Mouse (Mus musculus) forebrain, embryonic 16.5 days (tissue): ENCODE measurements at regions not wholly inside any gene's neighbourhood (a gene's known extent, or its start where the extent isn't known, plus 50 kb on each side); places are given as distances from the start of the nearest gene placed in this dataset.

Experiments used
- ATAC-seq: fragments of 200-750 bp; cut with Nextera tagmentation; 2 replicates; pipeline ENCODE4 v1.8.0; 2017; ENCODE audit warnings: mild to moderate bottlenecking, moderate library complexity
- H3K27ac ChIP-seq: fragments of 300-500 bp; sonication (generic); 2 replicates; pipeline ENCODE4 v1.5.1; 2014; ENCODE audit warnings: low read length, control low read depth
- H3K27me3 ChIP-seq: fragments of 300-500 bp; sonication (generic); replicated peaks from 2 replicates; pipeline ENCODE4 v1.6.1; 2014; ENCODE audit warnings: low read length; ENCODE audit not compliant: control insufficient read depth, insufficient read depth
- H3K36me3 ChIP-seq: fragments of 300-500 bp; sonication (generic); 2 replicates; pipeline ENCODE4 v1.6.1; 2014; ENCODE audit not compliant: control insufficient read depth, insufficient read depth
- H3K4me1 ChIP-seq: fragments of 300-500 bp; sonication (generic); replicated peaks from 2 replicates; pipeline ENCODE4 v1.6.1; 2014; ENCODE audit warnings: low read length; ENCODE audit not compliant: control insufficient read depth, insufficient read depth
- H3K4me2 ChIP-seq: fragments of 300-500 bp; sonication (generic); 2 replicates; pipeline ENCODE4 v1.6.1; 2014; ENCODE audit warnings: mild to moderate bottlenecking, low read length, control low read depth
- H3K4me3 ChIP-seq: fragments of 300-500 bp; sonication (generic); replicated peaks from 2 replicates; pipeline ENCODE4 v1.5.1; 2014; ENCODE audit warnings: mild to moderate bottlenecking, low read length, control low read depth
- H3K9ac ChIP-seq: fragments of 300-500 bp; sonication (generic); replicated peaks from 2 replicates; pipeline ENCODE4 v1.6.1; 2014; ENCODE audit warnings: low read depth, low read length, control low read depth
- H3K9me3 ChIP-seq: fragments of 300-500 bp; sonication (generic); 2 replicates; pipeline ENCODE4 v1.6.1; 2016; ENCODE audit warnings: low read length; ENCODE audit not compliant: control insufficient read depth
- WGBS: fragments of 180-500 bp; shearing (Covaris S2); extraction: QIAGEN DNeasy Blood & Tissue Kit; methylation state at CpG from one replicate; pipeline ENCODE4 v1.1.7; 2014; 5-methylcytosine and 5-hydroxymethylcytosine counted together

DNA sequence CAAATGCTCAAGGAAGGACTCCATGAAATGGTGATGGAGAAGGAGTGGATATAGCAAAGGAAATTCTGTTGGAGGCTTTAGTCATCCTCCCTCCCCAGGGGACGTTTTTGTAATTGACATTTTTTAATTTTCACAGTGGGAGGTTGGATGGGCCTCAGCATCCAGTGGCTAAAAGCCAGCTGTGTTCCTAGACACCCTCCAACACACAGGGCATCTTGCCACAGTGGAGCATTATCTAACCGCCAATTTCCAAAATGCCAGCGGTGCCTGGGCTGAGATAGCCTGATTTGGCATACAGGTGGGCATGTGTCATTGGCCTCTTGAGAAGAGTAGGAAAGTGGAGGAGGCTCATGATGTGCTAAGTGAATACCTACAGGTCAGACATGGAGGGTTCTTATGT, 401.2 kb upstream of the Got2 start:
- Histone ChIP-seq H3K4me1 (peaks cover 4% of the 10 kb centered on the region; the same call in 1 of the 2 replicates), H3K36me3 (no peaks in the 10 kb centered on the region), H3K4me2 (no peak overlapping the region), H3K9ac (no peak overlapping the region), H3K27me3 (no peaks in the 10 kb centered on the region), H3K9me3 (no peaks in the 10 kb centered on the region), H3K27ac (no peak overlapping the region), H3K4me3 (no peak overlapping the region)
- WGBS: 56% methylated on average over 3 of the region's 3 CpGs
- ATAC-seq: no peak

- peak; percentile 66; the same call in 1 of the 2 replicates for ATAC-seq
- no peak overlapping the region for H3K4me3 ChIP-seq
- H3K9me3 ChIP-seq: no peaks in the 10 kb centered on the region
- H3K36me3 ChIP-seq: no peaks in the 10 kb centered on the region
- 15% methylated on average over 3 of the region's 3 CpGs for WGBS
- no peak overlapping the region for H3K27ac ChIP-seq
- peaks cover 4% of the 10 kb centered on the region; the same call in 1 of the 2 replicates for H3K4me1 ChIP-seq
- no peaks in the 10 kb centered on the region for H3K27me3 ChIP-seq
- no peak overlapping the region for H3K4me2 ChIP-seq
- no peak overlapping the region for H3K9ac ChIP-seq
Observed at GRCm38 (mm10) chr8:96288525-96288924, 400.2 kb upstream of the Got2 start.

DNA sequence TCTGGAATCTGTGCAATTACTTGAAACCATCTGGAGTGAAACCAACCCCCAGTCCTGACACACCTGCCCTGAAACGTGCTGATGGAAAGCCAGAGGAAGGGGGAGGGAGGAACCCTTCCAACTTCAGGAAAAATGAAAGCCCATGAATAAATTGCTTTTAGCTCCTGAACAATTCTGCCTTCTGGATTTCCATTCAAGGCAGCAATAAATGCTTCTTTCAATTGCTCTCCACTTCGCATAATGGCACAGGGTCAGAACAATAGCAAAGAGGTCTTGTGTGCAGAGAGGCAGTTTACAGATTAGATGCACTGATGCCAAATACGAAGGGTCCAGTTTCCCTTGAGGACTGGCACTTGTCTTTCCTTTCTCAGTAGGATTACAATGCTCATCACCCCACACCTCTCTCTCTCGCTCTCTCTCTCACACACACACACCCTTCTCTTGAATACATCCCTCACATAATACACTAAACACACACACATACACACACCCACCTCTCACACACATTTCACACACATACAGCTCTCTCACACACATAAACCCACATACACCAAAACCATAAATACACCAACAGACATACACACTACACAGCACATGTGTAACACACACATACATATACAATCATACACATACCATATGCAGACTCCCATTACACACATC, 389.3 kb upstream of the Got2 start:
- Histone ChIP-seq H3K4me2 (no peak overlapping the region), H3K4me3 (no peak overlapping the region), H3K36me3 (no peaks in the 10 kb centered on the region), H3K27me3 (no peaks in the 10 kb centered on the region), H3K9ac (no peak overlapping the region), H3K9me3 (no peaks in the 10 kb centered on the region), H3K4me1 (peaks cover 10% of the 10 kb centered on the region), H3K27ac (no peak overlapping the region)
- WGBS: 5% methylated on average over 4 of the region's 4 CpGs
- ATAC-seq: peak; percentile 74

DNA sequence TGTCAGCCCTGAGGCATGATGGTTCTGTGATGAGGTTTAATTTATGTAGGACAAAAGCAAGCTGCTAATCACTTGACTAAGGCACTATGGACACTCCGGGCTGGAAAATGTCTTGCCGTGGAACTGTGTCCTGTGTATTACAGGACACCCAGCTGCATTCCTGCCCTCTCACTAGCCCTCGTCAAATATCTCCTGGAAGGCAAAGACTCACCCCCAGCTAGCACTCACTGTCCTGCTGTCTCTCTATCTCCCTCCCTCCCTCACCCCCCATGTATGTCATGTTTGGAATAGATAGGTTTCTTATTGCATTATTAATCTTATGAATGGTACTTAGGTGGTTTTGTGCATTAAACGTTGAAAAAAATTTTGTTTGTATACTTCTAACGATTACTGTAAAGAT, 388.7 kb upstream of the Got2 start:
- H3K4me2 ChIP-seq: no peak overlapping the region
- H3K36me3 ChIP-seq: no peaks in the 10 kb centered on the region
- no peaks in the 10 kb centered on the region for H3K9me3 ChIP-seq
- H3K27ac ChIP-seq: 0 out of 2 replicates have a peak overlapping the region, but pooled peaks have one; percentile 42
- H3K4me3 ChIP-seq: no peak overlapping the region
- H3K4me1 ChIP-seq: peaks cover 10% of the 10 kb centered on the region
- H3K9ac ChIP-seq: no peak overlapping the region
- ATAC-seq: peak; percentile 29; the same call in 1 of the 2 replicates
- H3K27me3 ChIP-seq: no peaks in the 10 kb centered on the region
- WGBS: 21% methylated on average over 5 of the region's 5 CpGs

- H3K4me1 ChIP-seq: peaks cover 8% of the 10 kb centered on the region
- H3K9me3 ChIP-seq: no peaks in the 10 kb centered on the region
- peak overlapping the region; percentile 53 for H3K27ac ChIP-seq
- peak; percentile 88 for ATAC-seq
- no peak overlapping the region for H3K4me3 ChIP-seq
- H3K27me3 ChIP-seq: no peaks in the 10 kb centered on the region
- H3K4me2 ChIP-seq: peak overlapping the region; percentile 16
- H3K36me3 ChIP-seq: no peaks in the 10 kb centered on the region
- 36% methylated on average over 5 of the region's 5 CpGs for WGBS
- 0 out of 2 replicates have a peak overlapping the region, but pooled peaks have one; percentile 35 for H3K9ac ChIP-seq
Observed at GRCm38 (mm10) chr8:96256294-96256693, 367.9 kb upstream of the Got2 start.

- Histone ChIP-seq H3K36me3 (no peaks in the 10 kb centered on the region), H3K4me1 (peaks cover 8% of the 10 kb centered on the region), H3K27me3 (no peaks in the 10 kb centered on the region), H3K9me3 (no peaks in the 10 kb centered on the region), H3K4me3 (no peak overlapping the region), H3K4me2 (peak overlapping the region; percentile 26; the same call in 1 of the 2 replicates), H3K9ac (no peak overlapping the region), H3K27ac (peak overlapping the region; percentile 53)
- 18% methylated on average over 5 of the region's 5 CpGs for WGBS
- peak; percentile 71 for ATAC-seq
Observed at GRCm38 (mm10) chr8:96255811-96256210, 367.5 kb upstream of the Got2 start.

- Histone ChIP-seq H3K4me1 (no peaks in the 10 kb centered on the region; the same call in 1 of the 2 replicates), H3K9me3 (no peaks in the 10 kb centered on the region), H3K4me2 (no peak overlapping the region), H3K27ac (no peak overlapping the region), H3K9ac (no peak overlapping the region), H3K27me3 (no peaks in the 10 kb centered on the region), H3K4me3 (no peak overlapping the region), H3K36me3 (no peaks in the 10 kb centered on the region)
- peak; percentile 52; the same call in 1 of the 2 replicates for ATAC-seq
- WGBS: 46% methylated on average over 7 of the region's 7 CpGs
Observed at GRCm38 (mm10) chr8:96246017-96246416, 357.7 kb upstream of the Got2 start.

- H3K27me3 ChIP-seq: no peaks in the 10 kb centered on the region
- no peak overlapping the region for H3K27ac ChIP-seq
- H3K4me2 ChIP-seq: no peak overlapping the region
- no peak overlapping the region for H3K4me3 ChIP-seq
- H3K9me3 ChIP-seq: no peaks in the 10 kb centered on the region
- H3K9ac ChIP-seq: no peak overlapping the region
- ATAC-seq: no peak
- WGBS: 18% methylated on average over 9 of the region's 9 CpGs
- no peaks in the 10 kb centered on the region for H3K36me3 ChIP-seq
- H3K4me1 ChIP-seq: no peaks in the 10 kb centered on the region; the same call in 1 of the 2 replicates
Observed at GRCm38 (mm10) chr8:96244549-96245152, 356.3 kb upstream of the Got2 start.

DNA sequence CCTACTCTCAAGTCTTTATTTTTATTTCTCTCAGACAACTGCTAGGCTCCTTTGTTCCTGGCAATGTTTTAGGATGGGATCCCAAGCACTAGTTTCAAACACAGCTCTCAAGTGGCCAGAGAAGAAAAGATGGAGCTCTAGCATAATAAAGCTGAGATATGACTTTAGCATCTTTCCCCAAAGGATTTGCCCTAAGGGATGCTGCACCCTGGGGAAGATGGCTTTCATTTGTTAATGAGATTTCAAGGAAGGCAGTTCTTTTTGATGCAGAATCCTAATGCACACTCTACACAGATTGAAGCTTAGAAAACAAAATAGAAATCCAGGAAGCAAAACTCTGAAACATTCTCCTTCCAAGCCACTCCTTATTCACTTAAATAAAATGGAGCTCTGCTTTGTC, 350.1 kb upstream of the Got2 start:
- Histone ChIP-seq H3K27me3 (no peaks in the 10 kb centered on the region), H3K4me3 (no peak overlapping the region), H3K9ac (no peak overlapping the region), H3K4me1 (no peaks in the 10 kb centered on the region), H3K27ac (no peak overlapping the region), H3K36me3 (no peaks in the 10 kb centered on the region), H3K4me2 (no peak overlapping the region), H3K9me3 (no peaks in the 10 kb centered on the region)
- no peak for ATAC-seq
